Mouse (Mus musculus): ENCODE results near the gene Epb41l2.
A peak's percentile ranks its signal among the peaks of the same experiment; 100 is the strongest.

Gene Epb41l2

GRCm38 (mm10) chr10:25400646-25401045, 41.0 kb downstream of the Epb41l2 start:
- DNase-seq: no peak

GRCm38 (mm10) chr10:25401356-25401755, 41.8 kb downstream of the Epb41l2 start:
- no peak for DNase-seq

GRCm38 (mm10) chr10:25402886-25403285, 43.3 kb downstream of the Epb41l2 start:
- DNase-seq: no peak

- no peak for DNase-seq
These were observed 44.5 kb downstream of the Epb41l2 start for GRCm38 (mm10) chr10:25403813-25404701.

GRCm38 (mm10) chr10:25404702-25405098, 45.1 kb downstream of the Epb41l2 start:
- DNase-seq: no peak

GRCm38 (mm10) chr10:25405551-25405950, 46.0 kb downstream of the Epb41l2 start:
- no peak for DNase-seq

- DNase-seq: no peak
These were observed 47.1 kb downstream of the Epb41l2 start for GRCm38 (mm10) chr10:25406695-25407094.

GRCm38 (mm10) chr10:25408136-25408650, 48.6 kb downstream of the Epb41l2 start:
- DNase-seq: no peak

GRCm38 (mm10) chr10:25411836-25412373, 52.3 kb downstream of the Epb41l2 start:
- DNase-seq: no peak

GRCm38 (mm10) chr10:25415188-25415717, 55.7 kb downstream of the Epb41l2 start:
- DNase-seq: peak; percentile 46

GRCm38 (mm10) chr10:25416696-25417095, 57.1 kb downstream of the Epb41l2 start:
- no peak for DNase-seq

GRCm38 (mm10) chr10:25426058-25426457, 66.5 kb downstream of the Epb41l2 start:
- peak; percentile 48 for DNase-seq

GRCm38 (mm10) chr10:25426814-25427213, 67.2 kb downstream of the Epb41l2 start:
- DNase-seq: no peak

GRCm38 (mm10) chr10:25427523-25427922, 67.9 kb downstream of the Epb41l2 start:
- peak; percentile 62 for DNase-seq

GRCm38 (mm10) chr10:25428658-25429057, 69.1 kb downstream of the Epb41l2 start:
- no peak for DNase-seq

- no peak for DNase-seq
These were observed 69.7 kb downstream of the Epb41l2 start for GRCm38 (mm10) chr10:25429346-25429745.

- no peak for DNase-seq
These were observed 71.3 kb downstream of the Epb41l2 start for GRCm38 (mm10) chr10:25430862-25431261.

- DNase-seq: peak; percentile 53
These were observed 72.8 kb downstream of the Epb41l2 start for GRCm38 (mm10) chr10:25432351-25432750.

- DNase-seq: no peak
These were observed 73.3 kb downstream of the Epb41l2 start for GRCm38 (mm10) chr10:25432938-25433337.

- DNase-seq: no peak
These were observed 73.9 kb downstream of the Epb41l2 start for GRCm38 (mm10) chr10:25433524-25433923.

GRCm38 (mm10) chr10:25434358-25435044, 74.9 kb downstream of the Epb41l2 start:
- DNase-seq: peak; percentile 46

- DNase-seq: no peak
These were observed 77.3 kb downstream of the Epb41l2 start for GRCm38 (mm10) chr10:25436703-25437401.
